Mouse (Mus musculus): ENCODE measurements around the gene 1810049J17Rik. TPM values are rescaled to one million over a fixed set of nuclear protein-coding genes. Genes with fewer than 3 reads are reported as not detected.
"Not testable (repeated sequence)": the region's sequence is repeated elsewhere in the genome, so short reads cannot be mapped to it uniquely, and the experiment has no call there.

The 1810049J17Rik gene
- total RNA-seq (2015; ENCODE audit: low replicate concordance) (not detected in 2 replicates), total RNA-seq (2017; ENCODE audit: low replicate concordance) (not detected in 2 replicates)

GRCm38 (mm10) chr15:12321788-12322621, at the start of gene 1810049J17Rik:
Gene 1810049J17Rik, minus strand, starts transcription at chr15:12321899.
- peak; percentile 40 for ATAC-seq (replicated peaks; ENCODE audit: low FRiP score, poor library complexity, severe bottlenecking)

DNA sequence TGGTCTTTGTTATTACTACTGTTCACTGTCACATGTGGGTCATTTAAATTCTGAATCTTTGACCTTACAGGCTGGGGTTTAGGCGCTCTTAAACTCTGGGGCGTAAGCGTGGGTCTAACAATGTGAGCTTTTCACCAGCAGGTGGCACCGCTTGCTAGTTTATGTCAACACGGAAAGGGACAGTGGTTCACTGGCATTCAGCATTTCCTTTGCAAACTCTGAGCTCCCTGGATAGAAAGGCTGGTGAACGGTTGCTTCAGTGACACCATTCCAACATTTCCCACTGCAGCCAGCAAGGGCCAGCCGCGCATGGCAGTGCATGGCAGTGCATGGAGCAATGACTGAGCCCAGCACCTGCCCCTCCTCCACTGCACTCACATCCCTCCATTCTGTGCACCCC, 49.5 kb upstream of the 1810049J17Rik start:
- no peak for ATAC-seq (replicated peaks; ENCODE audit: low FRiP score, poor library complexity, severe bottlenecking)

- no peak for ATAC-seq (replicated peaks; ENCODE audit: low FRiP score, poor library complexity, severe bottlenecking)
Measured at GRCm38 (mm10) chr15:12370096-12370495, 48.4 kb upstream of the 1810049J17Rik start.

DNA sequence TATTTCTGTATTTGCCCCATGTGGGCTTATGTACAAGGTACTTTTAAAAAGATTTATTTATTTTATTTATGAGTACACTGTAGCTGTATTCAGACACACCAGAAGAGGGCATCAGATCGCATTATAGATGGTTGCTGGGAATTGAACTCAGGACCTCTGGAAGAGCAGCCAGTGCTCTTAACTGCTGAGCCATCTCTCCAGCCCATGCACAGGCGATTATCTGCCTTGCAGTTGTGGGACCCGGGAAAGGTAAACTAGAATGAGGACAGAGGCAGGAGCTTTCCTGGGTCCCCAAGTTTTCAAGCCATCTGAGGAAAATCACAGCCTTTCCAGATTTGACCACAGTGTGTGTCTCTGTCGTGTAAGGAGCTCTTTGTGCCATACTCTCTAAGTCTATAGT, 47.2 kb upstream of the 1810049J17Rik start:
- ATAC-seq (replicated peaks; ENCODE audit: low FRiP score, poor library complexity, severe bottlenecking): no peak

GRCm38 (mm10) chr15:12368357-12368756, 46.7 kb upstream of the 1810049J17Rik start:
- ATAC-seq (replicated peaks; ENCODE audit: low FRiP score, poor library complexity, severe bottlenecking): no peak

GRCm38 (mm10) chr15:12367306-12368080, 45.8 kb upstream of the 1810049J17Rik start:
- peak; percentile 62 for ATAC-seq (replicated peaks; ENCODE audit: low FRiP score, poor library complexity, severe bottlenecking)

- not testable (repeated sequence) for ATAC-seq (replicated peaks; ENCODE audit: low FRiP score, poor library complexity, severe bottlenecking)
Measured at GRCm38 (mm10) chr15:12366580-12367305, 45.0 kb upstream of the 1810049J17Rik start.

DNA sequence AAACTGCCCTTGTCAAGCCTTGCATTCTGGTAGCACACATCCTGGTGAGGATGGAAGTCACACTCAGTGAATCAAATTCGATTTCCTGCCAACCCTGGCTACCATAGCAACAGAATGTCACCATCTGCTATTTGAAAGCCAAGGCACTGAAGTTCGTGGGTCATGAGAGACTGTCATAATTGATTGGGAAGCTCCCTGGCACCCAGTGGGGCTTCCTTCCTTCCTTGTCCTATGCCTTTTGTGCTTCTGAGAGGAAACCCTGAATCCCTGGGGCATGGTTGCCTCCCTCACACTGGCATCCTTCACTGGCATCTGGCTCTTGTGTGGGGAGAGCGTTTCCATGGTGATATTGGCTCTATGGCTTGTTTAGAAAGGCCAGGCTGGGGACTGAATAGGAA, 44.4 kb upstream of the 1810049J17Rik start:
- ATAC-seq (replicated peaks; ENCODE audit: low FRiP score, poor library complexity, severe bottlenecking): no peak

- no peak for ATAC-seq (replicated peaks; ENCODE audit: low FRiP score, poor library complexity, severe bottlenecking)
Measured at GRCm38 (mm10) chr15:12365416-12366071, 43.8 kb upstream of the 1810049J17Rik start.

GRCm38 (mm10) chr15:12364096-12364495, 42.4 kb upstream of the 1810049J17Rik start:
- ATAC-seq (replicated peaks; ENCODE audit: low FRiP score, poor library complexity, severe bottlenecking): no peak

DNA sequence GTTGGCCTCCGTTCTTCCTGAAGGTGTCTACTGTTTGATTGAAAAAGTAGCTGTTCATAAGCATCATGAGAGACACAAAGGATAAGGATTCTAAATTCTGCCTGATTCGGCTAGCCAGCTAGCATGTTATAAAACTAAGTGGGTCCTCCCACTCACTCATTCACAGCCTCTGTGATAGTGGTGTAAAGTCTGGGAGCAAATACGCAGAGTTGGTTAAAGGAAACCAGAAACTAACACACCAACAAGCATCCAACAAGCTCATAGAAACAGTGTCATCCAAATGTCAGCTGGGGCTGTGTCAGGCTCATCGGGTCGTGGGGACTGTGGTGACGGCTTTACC, 41.0 kb upstream of the 1810049J17Rik start:
- no peak for ATAC-seq (replicated peaks; ENCODE audit: low FRiP score, poor library complexity, severe bottlenecking)

DNA sequence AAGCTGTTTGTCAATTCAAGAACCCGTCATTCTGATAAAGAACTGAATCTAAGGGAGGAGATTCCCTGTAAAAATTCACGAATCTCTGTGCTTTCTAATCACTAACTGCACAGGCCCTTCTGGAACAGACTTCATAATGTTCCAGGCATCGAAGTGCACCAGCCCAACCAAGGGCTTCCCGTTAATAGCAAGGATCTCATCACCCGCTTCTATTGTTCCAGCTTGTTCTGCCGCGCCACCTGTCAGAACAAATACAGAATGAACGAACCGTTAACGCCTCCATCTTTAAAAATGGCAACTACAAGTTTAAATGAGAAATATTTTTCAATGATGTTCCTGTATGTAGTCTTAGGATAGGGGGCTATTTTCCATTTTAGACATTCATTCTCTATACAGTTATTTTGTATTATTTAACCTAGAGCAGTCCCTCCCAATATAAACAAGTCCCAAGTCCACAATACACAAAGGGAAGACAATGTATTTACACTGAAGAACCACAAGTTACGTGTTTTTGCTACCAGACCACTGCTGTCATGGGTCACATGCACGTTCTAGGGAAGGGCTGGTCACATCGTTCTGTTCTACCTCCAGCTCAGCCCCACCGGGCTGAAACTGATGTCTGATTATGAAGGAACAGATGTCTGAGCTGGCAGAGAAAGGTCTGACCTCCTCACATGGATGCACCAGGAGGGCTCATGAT, 40.5 kb upstream of the 1810049J17Rik start:
- ATAC-seq (replicated peaks; ENCODE audit: low FRiP score, poor library complexity, severe bottlenecking): no peak

GRCm38 (mm10) chr15:12360519-12361212, 39.0 kb upstream of the 1810049J17Rik start:
- ATAC-seq (replicated peaks; ENCODE audit: low FRiP score, poor library complexity, severe bottlenecking): no peak

- ATAC-seq (replicated peaks; ENCODE audit: low FRiP score, poor library complexity, severe bottlenecking): no peak
Measured at GRCm38 (mm10) chr15:12358384-12358783, 36.7 kb upstream of the 1810049J17Rik start.

DNA sequence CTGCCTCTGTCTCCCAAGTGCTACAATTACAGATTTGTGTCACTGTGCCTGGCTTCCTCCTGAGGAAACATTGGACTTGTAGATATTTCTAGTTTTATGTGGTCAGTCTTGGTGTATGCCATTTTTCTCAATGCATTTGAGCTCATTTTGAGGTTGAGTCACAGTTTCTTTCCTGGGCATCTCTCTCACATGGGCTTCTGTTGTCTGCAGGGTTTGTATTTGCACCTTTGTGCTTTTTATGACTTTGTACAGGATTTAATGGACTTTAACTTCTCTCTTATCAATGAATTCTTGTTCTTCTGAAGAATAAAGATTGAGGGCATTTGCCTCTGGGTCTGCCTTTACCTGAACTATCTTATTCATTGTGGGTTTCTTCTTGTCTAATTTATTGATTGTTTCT, 35.8 kb upstream of the 1810049J17Rik start:
- ATAC-seq (replicated peaks; ENCODE audit: low FRiP score, poor library complexity, severe bottlenecking): no peak

GRCm38 (mm10) chr15:12355907-12356306, 34.2 kb upstream of the 1810049J17Rik start:
- no peak for ATAC-seq (replicated peaks; ENCODE audit: low FRiP score, poor library complexity, severe bottlenecking)

DNA sequence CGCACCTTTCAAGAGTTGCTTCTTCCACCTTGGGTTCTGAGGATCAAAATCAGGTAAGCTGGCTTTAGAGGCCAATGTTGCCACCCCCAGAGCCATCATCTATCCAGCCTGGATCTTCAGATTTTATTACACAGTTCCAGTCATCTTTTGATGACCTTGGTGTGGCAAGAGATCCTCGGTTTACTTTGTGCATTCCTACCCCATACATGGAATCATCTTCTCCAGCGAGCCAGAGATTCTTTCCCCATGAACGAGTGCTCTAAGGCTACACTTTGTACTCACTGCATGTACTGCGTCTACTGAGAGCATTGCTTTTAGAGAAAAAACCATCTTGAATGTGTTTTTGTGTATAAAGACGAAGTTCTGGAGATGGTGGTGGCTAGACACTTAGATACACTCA, 33.6 kb upstream of the 1810049J17Rik start:
- ATAC-seq (replicated peaks; ENCODE audit: low FRiP score, poor library complexity, severe bottlenecking): no peak

DNA sequence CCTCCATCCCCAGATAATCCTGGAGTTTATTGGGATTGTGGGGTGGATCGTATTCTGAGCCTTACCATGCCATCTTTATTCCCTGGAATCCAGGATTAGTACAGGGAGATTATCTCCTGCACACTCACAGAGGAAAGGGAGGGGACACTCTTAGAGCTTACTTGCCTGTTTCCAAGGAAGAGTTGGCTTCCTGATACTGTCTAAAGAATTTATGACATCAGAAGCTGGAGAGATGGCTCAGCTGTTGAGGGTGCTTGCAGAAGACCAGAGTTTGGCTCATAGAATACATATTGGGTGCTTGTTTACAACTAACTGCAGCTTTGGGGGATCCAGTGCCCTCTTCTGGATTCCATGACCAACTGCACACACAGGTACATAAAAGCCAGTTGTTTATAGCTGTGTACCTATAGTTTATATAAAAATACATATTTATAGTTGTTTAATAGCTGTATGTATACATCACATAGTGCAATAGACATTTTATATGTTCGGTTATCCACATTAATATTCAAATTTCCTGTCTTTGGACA, 32.6 kb upstream of the 1810049J17Rik start:
- no peak for ATAC-seq (replicated peaks; ENCODE audit: low FRiP score, poor library complexity, severe bottlenecking)
